12 mouse cellular contexts compared by ENCODE assay signal in the genomic region with DNA sequence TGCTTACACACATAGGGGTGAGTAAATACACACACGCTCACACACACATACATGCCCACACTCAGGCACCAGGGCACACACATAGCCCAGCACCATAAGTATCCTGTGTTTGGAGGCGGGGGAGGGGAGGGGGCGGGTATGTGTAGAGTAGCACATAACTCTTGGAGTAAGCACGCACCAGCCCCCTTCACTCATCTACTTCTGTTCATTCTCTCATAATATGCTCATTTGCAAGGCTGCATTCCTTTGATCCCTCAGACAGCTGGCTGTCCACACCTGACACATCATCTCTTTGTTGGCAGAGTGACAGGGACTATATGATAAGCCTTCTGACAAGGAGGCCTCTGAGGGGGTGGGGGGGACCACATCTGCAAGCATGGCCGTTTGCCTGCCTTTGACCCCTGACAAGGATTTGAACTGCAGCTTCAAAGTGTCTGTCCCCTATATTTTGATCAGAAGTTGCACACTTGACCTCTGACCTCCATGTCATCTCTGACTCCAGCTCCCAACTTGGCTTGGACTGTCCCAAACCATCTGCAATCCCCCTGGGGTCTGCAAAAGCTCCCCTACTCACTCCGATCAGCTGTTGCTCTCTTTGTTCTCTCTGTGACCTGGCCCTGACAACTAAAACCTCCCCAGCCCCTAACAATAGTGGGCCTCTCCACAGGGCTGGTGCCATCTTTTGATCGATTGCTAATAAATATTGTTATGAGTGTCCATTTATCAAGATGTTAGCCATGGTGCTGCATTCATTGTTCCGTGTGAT.
DNase-seq lines count a peak whose midpoint lies in the region; ATAC-seq and TF ChIP-seq lines count a peak whose summit lies in the region.
"Had no signal": no experiment of that assay in that cellular context is flagged by ENCODE, and none has a peak within 500 bp of the region (broad histone marks: within the 10 kb centered on the region; RNA-seq: fewer than 3 reads in every experiment).

No protein-coding gene starts in this region.

- no peak overlapping the region for H3K4me2 ChIP-seq in forebrain, embryonic 13.5 days
- H3K4me2 ChIP-seq in forebrain, embryonic 12.5 days = no peak overlapping the region
- H3K4me2 ChIP-seq in lung, postnatal 0 days (replicated peaks; ENCODE audit: low read depth, low read length) = no peak overlapping the region
- no peak overlapping the region for H3K4me2 ChIP-seq in hindbrain, embryonic 11.5 days (replicated peaks; ENCODE audit: low read depth, low read length)
- H3K4me2 ChIP-seq in limb, embryonic 14.5 days (replicated peaks; ENCODE audit: low read depth, low read length, severe bottlenecking) = no peak overlapping the region
- H3K4me2 ChIP-seq: neural tube, embryonic 12.5 days had no signal

- ATAC-seq in forebrain, embryonic 13.5 days = 0 out of 2 replicates have a peak, but pooled peaks have one; percentile 19
- no peak for ATAC-seq in forebrain, embryonic 12.5 days (ENCODE audit: low FRiP score)
- ATAC-seq in lung, postnatal 0 days = peak; percentile 32; the same call in 1 of the 2 replicates
- ATAC-seq in hindbrain, embryonic 11.5 days (ENCODE audit: low FRiP score) = peak; percentile 73
- ATAC-seq in limb, embryonic 14.5 days (ENCODE audit: low FRiP score, low read depth) = peak; percentile 63

- H3K9me3 ChIP-seq in forebrain, embryonic 13.5 days (replicated peaks) = no peaks in the 10 kb centered on the region
- no peaks in the 10 kb centered on the region for H3K9me3 ChIP-seq in forebrain, embryonic 12.5 days
- H3K9me3 ChIP-seq in lung, postnatal 0 days (ENCODE audit: low read length) = no peaks in the 10 kb centered on the region
- no peaks in the 10 kb centered on the region for H3K9me3 ChIP-seq in hindbrain, embryonic 11.5 days (ENCODE audit: control insufficient read depth, low read length)
- H3K9me3 ChIP-seq in limb, embryonic 14.5 days (ENCODE audit: control insufficient read depth, low read length) = no peaks in the 10 kb centered on the region
- H3K9me3 ChIP-seq: neural tube, embryonic 12.5 days had no signal

- no peak for DNase-seq in lung, postnatal 0 days (ENCODE audit: low spot score)
- no peak for DNase-seq in lung, adult 18-20 months
- peak; percentile 26 for DNase-seq in hindbrain, embryonic 11.5 days (ENCODE audit: low spot score)
- peak; percentile 39 for DNase-seq in limb, embryonic 14.5 days (ENCODE audit: low spot score)
- DNase-seq in adrenal gland, postnatal 14 days = no peak
- no peak for DNase-seq in adrenal gland, adult 8-10 months
- DNase-seq: cerebellum, postnatal 36 days; heart, adult 18-20 months; kidney, postnatal 14 days had no signal

- no peak overlapping the region for H3K4me3 ChIP-seq in forebrain, embryonic 13.5 days
- H3K4me3 ChIP-seq in forebrain, embryonic 12.5 days (replicated peaks) = no peak overlapping the region
- H3K4me3 ChIP-seq in lung, postnatal 0 days (ENCODE audit: low read depth, low read length) = no peak overlapping the region
- H3K4me3 ChIP-seq in hindbrain, embryonic 11.5 days (ENCODE audit: low read depth, low read length) = no peak overlapping the region
- H3K4me3 ChIP-seq in limb, embryonic 14.5 days (replicated peaks; ENCODE audit: low read length) = no peak overlapping the region
- H3K4me3 ChIP-seq: neural tube, embryonic 12.5 days had no signal

- WGBS in forebrain, embryonic 13.5 days = 75% methylated on average over 8 of the region's 8 CpGs
- 77% methylated on average over 8 of the region's 8 CpGs for WGBS in forebrain, embryonic 12.5 days
- 66% methylated on average over 8 of the region's 8 CpGs for WGBS in lung, postnatal 0 days
- WGBS in hindbrain, embryonic 11.5 days = 50% methylated on average over 8 of the region's 8 CpGs
- 76% methylated on average over 8 of the region's 8 CpGs for WGBS in limb, embryonic 14.5 days

- TF ChIP-seq EP300 in lung, postnatal 0 days (IDR thresholded peaks at IDR 0.05) = no peak

- H3K27me3 ChIP-seq in forebrain, embryonic 13.5 days = no peaks in the 10 kb centered on the region
- no peaks in the 10 kb centered on the region for H3K27me3 ChIP-seq in forebrain, embryonic 12.5 days
- no peaks in the 10 kb centered on the region for H3K27me3 ChIP-seq in lung, postnatal 0 days (replicated peaks; ENCODE audit: insufficient read depth, low read length)
- H3K27me3 ChIP-seq in hindbrain, embryonic 11.5 days (ENCODE audit: control insufficient read depth, insufficient read depth, low read length) = no peaks in the 10 kb centered on the region
- H3K27me3 ChIP-seq in limb, embryonic 14.5 days (ENCODE audit: control insufficient read depth, insufficient read depth, low read length) = no peaks in the 10 kb centered on the region
- H3K27me3 ChIP-seq: neural tube, embryonic 12.5 days had no signal

- H3K36me3 ChIP-seq in forebrain, embryonic 13.5 days (ENCODE audit: poor library complexity, severe bottlenecking) = no peaks in the 10 kb centered on the region
- no peaks in the 10 kb centered on the region for H3K36me3 ChIP-seq in forebrain, embryonic 12.5 days (replicated peaks)
- H3K36me3 ChIP-seq in lung, postnatal 0 days (ENCODE audit: insufficient read depth, low read length) = no peaks in the 10 kb centered on the region
- H3K36me3 ChIP-seq in hindbrain, embryonic 11.5 days (ENCODE audit: control insufficient read depth, insufficient read depth, low read length) = no peaks in the 10 kb centered on the region
- no peaks in the 10 kb centered on the region for H3K36me3 ChIP-seq in limb, embryonic 14.5 days (ENCODE audit: control insufficient read depth, insufficient read depth, low read length)
- H3K36me3 ChIP-seq: neural tube, embryonic 12.5 days had no signal

- no peak for TF ChIP-seq CTCF in lung, postnatal 0 days (IDR thresholded peaks at IDR 0.05)

- H3K27ac ChIP-seq in forebrain, embryonic 13.5 days = no peak overlapping the region
- no peak overlapping the region for H3K27ac ChIP-seq in forebrain, embryonic 12.5 days
- no peak overlapping the region for H3K27ac ChIP-seq in lung, postnatal 0 days (ENCODE audit: low read length)
- no peak overlapping the region for H3K27ac ChIP-seq in hindbrain, embryonic 11.5 days (ENCODE audit: low read depth, low read length)
- H3K27ac ChIP-seq in limb, embryonic 14.5 days (replicated peaks; ENCODE audit: low read depth, low read length) = no peak overlapping the region
- H3K27ac ChIP-seq: neural tube, embryonic 12.5 days had no signal

- no peak for TF ChIP-seq POLR2A in limb, embryonic 14.5 days (IDR thresholded peaks at IDR 0.05; ENCODE audit: borderline replicate concordance, extremely low read depth, insufficient read depth, insufficient read length)

- peaks cover 11% of the 10 kb centered on the region; the same call in 1 of the 2 replicates for H3K4me1 ChIP-seq in forebrain, embryonic 13.5 days
- H3K4me1 ChIP-seq in forebrain, embryonic 12.5 days = peaks cover 17% of the 10 kb centered on the region
- H3K4me1 ChIP-seq in lung, postnatal 0 days (ENCODE audit: insufficient read depth, low read depth, low read length) = no peaks in the 10 kb centered on the region
- no peaks in the 10 kb centered on the region; the same call in 1 of the 2 replicates for H3K4me1 ChIP-seq in hindbrain, embryonic 11.5 days (replicated peaks; ENCODE audit: control insufficient read depth, insufficient read depth, low read length)
- 0 out of 2 replicates have a peak, but pooled peaks cover 3% of the 10 kb centered on the region for H3K4me1 ChIP-seq in limb, embryonic 14.5 days (ENCODE audit: control insufficient read depth, insufficient read depth, low read length)

- no peak overlapping the region for H3K9ac ChIP-seq in forebrain, embryonic 13.5 days
- H3K9ac ChIP-seq in forebrain, embryonic 12.5 days = no peak overlapping the region
- H3K9ac ChIP-seq in lung, postnatal 0 days (replicated peaks; ENCODE audit: low read depth) = no peak overlapping the region
- no peak overlapping the region for H3K9ac ChIP-seq in hindbrain, embryonic 11.5 days (ENCODE audit: low read depth, low read length)
- H3K9ac ChIP-seq in limb, embryonic 14.5 days (ENCODE audit: low read depth, low read length, severe bottlenecking) = no peak overlapping the region
- H3K9ac ChIP-seq: neural tube, embryonic 12.5 days had no signal

Comparison
In these comparisons a context has a peak if more than half of its experiments do, and no peak if none do; other contexts are left out.
1. DNase-seq: peak in hindbrain, embryonic 11.5 days (single experiment) and limb, embryonic 14.5 days (single experiment); none in lung, postnatal 0 days (single experiment), lung, adult 18-20 months (0 of 2), adrenal gland, postnatal 14 days (single experiment) and adrenal gland, adult 8-10 months (single experiment).